Mouse (Mus musculus): Measurements from ENCODE around the gene Rapgef6.

Gene Rapgef6

DNA sequence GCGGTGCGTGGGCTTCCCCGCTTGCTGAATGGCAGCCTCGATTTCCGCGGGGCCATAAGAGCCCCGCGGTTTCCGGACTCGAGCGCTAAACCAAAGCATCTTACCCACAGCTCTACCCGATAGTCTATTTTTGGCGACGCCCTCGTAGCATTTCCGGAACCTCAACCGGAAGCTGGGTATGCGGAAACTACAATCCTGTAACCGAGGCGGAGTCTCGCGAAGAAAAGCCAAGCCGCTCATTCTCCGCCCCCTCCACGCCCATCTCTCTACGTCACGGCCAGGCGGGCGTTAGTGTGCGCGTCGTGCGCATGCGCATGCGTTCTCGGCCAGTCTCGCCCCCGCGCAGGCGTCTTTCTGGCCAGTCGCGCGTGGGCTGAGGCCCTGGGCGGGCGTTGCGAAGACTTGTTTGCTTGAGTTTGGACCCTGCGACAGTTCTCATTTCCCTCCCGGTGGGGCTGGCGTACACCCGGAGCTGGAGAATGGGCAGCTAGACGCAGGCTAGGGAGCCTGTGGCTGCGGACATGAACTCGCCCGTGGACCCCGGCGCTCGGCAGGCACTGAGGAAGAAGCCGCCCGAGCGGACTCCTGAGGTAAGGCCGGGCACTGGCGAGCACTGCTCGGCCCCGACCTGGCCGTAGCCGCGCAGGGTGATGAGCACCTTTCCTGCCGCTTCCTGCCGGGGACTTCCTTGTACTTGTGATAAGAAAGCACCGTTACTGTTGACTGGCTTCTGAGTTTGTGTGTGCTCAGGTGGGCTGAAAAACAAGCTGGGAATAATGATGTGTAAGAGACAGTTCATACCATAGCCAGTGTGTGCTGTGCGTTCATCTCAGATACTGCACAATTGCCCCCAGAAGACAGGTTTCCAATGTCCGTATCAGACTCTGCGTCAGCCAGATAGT, at the start of gene Rapgef6:
TSS of gene Rapgef6 (plus strand) at position 319 of the 902 bp plus-strand sequence.
- DNase-seq (ENCODE audit: low read depth, low spot score): peak; percentile 99

GRCm38 (mm10) chr11:54478414-54478813, 44.2 kb upstream of the Rapgef6 start:
- peak; percentile 66 for DNase-seq (ENCODE audit: low read depth, low spot score)

GRCm38 (mm10) chr11:54486041-54486440, 36.6 kb upstream of the Rapgef6 start:
- no peak for DNase-seq (ENCODE audit: low read depth, low spot score)

DNA sequence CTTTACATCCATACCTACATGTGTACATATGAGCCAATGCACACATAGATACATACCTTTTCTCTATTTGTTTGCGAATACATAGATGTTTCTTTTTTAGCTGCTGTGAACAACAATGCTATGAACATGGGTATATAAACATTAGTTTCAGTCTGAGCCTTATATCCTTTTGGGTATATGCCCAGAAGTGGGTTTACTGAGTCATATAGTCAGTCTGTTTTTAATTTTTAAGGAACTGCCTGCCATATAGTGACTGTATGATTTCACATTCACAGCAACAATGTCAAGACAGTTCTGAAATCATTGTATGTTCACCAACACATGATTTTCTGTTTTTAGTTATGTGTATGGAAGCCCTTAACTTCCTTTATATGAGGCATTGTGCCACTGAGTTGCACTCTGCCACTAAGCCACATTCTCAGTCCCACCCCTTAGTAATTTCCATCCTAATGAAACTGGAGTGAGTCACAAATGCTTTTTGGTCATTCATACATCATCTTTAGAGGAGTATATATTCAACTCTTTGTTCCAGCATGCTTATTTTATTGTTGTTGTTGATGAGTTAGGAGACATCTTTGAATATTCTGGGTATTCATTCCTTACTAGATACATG, 30.6 kb upstream of the Rapgef6 start:
- DNase-seq (ENCODE audit: low read depth, low spot score): no peak

DNA sequence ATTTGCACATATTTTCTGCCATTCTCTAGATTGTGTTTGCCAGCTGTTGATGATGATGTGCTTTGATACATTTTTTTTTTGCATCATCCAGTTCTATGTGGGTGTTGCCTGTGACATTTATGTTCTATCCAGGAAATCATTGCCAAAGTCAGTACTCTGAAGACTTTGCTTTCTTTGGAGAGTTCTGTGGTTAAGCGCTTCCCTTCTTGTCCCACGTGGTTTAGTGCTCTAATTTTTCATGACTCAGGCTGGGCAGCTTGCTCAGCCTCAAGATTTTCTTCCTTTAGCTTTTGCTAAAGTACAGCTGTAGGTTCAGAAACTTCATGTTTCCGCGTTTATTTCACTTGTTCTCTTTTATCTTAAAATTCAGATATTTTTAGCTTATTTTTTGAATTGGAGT, 30.1 kb upstream of the Rapgef6 start:
- no peak for DNase-seq (ENCODE audit: low read depth, low spot score)

GRCm38 (mm10) chr11:54499838-54500237, 22.8 kb upstream of the Rapgef6 start:
- DNase-seq (ENCODE audit: low read depth, low spot score): no peak

- no peak for DNase-seq (ENCODE audit: low read depth, low spot score)
Observed at GRCm38 (mm10) chr11:54502546-54503245, 20.0 kb upstream of the Rapgef6 start.

DNA sequence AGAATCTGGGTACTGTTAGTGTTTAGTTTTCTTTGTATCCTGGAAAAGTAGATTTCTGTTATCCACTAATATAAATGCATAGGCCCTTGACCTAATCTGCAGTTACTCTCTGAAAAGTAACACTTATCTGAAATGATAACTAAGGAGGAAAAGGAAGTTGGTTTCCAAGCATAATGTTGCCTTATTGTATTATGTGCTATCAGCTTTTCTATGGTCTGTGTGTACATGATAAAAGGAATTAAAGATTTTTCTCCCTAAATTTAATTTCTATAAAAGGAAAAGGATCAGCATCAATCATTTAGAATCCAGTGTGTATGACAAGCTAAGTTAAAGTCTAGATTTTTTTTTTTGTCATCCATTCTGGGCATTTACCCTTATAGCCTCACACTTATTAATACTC, 9.1 kb upstream of the Rapgef6 start:
- no peak for DNase-seq (ENCODE audit: low read depth, low spot score)

DNA sequence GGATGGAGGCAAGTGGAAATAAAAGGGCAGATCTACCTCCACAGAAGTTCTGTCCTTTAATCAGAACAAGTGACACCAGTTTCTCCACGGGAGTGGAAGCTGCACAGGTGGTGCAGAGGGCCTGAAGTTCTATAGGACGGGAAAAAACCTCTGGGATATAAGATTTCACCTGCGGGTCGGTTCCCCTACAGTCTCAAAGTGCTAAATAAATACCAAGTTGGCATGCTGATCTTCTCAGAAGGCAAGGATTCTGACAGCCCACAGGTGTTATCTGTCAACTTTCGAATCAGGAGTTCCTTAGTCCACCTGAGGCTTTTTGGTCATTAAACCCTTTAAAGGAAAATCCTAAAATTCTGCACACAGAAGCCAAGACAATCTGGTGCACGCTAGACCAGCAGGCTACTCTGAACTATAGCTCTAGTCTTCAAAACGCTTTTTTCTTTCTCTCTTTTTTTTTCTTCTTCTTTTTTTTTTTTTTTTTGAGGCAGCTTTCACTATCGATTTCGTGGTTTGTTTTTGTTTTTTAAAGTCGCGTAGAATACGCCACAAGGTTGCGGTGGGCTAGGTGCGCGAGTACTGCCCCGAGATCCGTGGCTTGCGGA, 619 bp upstream of the Rapgef6 start:
- no peak for DNase-seq (ENCODE audit: low read depth, low spot score)

DNA sequence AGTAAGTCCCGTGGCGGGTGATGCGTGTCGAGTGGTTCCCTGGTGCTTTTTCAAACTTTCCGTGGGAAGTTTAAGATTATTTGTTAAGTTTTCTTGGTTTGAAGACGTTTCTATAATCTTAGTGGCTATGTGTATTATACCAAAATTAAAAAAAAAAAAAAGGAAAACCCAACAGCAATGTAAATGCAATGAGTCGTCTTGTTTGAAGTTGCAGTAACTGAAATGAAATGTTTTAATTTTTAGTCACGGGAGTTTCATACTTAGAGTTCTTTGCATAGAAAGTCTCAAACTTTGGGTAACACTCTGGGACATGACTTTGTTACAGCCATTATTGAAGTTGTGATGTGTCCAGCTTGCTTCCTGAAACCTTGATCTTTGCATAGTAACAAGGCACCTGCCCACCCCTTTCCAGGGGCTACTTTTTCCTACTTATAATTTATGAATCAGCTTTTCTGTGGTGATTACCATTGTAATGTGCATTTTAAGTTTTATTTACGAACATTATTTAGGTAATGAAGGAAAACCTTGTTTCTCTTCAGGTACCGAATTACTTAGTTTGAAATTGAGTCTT, 869 bp downstream of the Rapgef6 start:
- no peak for DNase-seq (ENCODE audit: low read depth, low spot score)

- no peak for DNase-seq (ENCODE audit: low read depth, low spot score)
Observed at GRCm38 (mm10) chr11:54528002-54528401, 5.4 kb downstream of the Rapgef6 start.

DNA sequence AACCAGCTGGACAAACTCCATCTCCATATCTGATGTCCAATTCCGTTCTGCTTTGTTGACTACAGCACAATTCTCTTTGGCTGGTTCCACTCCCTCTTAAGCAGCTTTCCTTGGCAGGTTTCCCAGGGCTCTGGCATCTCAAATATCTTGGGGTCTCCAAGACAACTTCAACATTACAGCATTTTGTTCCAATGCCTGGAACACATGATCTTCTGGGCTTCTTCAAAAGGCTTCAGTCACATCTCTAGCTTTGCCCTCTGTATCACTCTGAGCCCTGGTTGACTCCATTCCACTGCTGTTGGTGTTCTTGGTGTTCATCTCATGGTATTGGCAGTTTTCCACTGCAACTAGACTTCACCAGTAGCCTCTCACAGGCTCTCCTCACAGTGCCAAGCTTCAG, 7.7 kb downstream of the Rapgef6 start:
- no peak for DNase-seq (ENCODE audit: low read depth, low spot score)

- DNase-seq (ENCODE audit: low read depth, low spot score): no peak
Observed at GRCm38 (mm10) chr11:54530916-54531315, 8.3 kb downstream of the Rapgef6 start.

DNA sequence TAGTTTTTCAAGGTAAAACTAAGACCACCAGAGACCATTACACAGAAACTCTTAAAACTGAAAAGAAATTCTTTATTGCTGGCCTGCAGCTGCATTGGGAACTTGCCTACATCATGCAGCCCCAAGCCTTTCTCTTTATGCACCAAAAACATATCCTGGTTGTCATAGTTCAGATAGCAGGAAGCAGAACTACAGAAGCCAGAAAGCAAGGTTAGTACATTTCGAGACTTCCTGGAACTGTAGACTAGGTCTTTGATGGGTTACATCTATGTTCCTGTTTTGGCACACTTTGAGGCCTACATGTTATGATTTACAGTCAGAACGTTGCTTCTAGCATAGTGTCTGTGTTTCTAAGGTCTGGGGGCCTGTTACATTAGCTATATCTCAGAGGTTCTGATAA, 11.2 kb downstream of the Rapgef6 start:
- no peak for DNase-seq (ENCODE audit: low read depth, low spot score)

- peak; percentile 68 for DNase-seq (ENCODE audit: low read depth, low spot score)
Observed at GRCm38 (mm10) chr11:54534871-54535270, 12.2 kb downstream of the Rapgef6 start.

DNA sequence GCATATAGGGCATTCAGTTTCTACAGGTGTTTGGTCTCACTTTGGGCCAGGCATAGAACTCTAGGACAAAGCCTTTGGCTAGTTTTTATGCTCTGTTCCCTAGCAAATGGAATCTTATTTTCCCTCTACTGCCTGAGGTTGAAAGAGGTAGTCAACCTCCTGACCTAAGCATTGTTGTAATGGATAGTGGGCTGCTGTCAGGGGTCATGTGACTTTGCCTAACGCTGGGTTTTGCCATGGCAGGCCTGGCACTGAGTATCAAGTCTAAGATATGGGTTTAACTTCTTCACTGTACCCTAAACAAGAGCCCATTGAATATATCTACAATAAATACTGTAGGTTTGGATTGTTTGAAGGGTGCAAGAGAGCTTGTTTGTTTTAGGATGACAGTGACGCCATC, 16.4 kb downstream of the Rapgef6 start:
- DNase-seq (ENCODE audit: low read depth, low spot score): no peak

- no peak for DNase-seq (ENCODE audit: low read depth, low spot score)
Observed at GRCm38 (mm10) chr11:54539486-54539885, 16.8 kb downstream of the Rapgef6 start.

DNA sequence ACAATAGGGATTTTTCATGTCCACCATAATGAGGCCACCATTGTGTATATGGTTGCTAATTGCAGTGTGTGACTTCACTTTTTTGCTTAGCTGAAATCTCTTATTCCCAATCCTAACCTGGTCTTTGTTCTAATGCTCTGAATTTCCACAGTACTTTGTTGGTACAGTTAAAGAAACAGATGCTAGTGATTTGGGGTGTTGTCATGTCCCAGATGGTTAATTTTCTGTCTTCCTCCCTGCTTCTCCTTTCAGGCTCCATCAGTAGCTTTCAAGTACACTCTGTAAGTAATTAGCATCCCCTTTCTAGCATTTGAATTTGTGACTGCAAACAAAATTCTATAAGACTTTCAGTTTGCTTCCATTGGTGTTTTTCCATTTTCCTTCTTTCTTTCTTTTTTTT, 17.7 kb downstream of the Rapgef6 start:
- no peak for DNase-seq (ENCODE audit: low read depth, low spot score)

DNA sequence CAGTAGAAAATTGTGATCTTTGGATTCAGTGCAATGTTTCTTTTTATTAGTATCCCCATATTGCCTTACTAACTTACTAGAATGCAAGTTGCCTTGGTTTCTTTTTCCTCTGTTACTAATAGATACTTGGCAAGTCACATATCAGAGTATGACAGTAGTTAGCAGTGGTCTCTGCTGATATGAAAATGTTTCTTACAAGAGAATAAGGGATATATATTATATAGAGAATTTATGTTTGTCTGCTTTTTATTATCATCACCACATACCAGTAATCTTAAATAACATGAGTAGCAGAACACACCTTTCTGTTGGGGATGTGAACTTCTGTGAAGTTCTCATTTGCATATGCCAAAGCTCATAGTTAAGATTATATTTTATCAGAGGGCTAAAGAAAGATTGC, 19.8 kb downstream of the Rapgef6 start:
- no peak for DNase-seq (ENCODE audit: low read depth, low spot score)

GRCm38 (mm10) chr11:54554970-54555369, 32.3 kb downstream of the Rapgef6 start:
- no peak for DNase-seq (ENCODE audit: low read depth, low spot score)

DNA sequence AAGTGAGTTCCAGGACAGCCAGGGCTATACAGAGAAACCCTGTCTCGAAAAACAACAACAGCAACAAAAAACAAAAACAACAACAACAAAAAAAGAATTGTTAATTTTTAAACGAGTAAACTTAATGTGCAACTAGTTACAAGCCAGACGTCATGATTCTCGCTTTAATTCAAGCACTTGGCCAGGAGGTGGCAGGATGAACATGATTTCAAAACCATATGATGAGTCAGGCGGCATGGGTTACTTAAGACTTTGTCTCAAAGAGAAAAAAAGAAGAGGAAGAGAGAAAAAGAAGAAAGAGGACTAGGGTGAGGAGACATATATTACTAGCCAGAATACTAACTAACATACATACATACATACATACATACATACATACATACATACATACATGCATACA, 40.1 kb downstream of the Rapgef6 start:
- DNase-seq (ENCODE audit: low read depth, low spot score): peak; percentile 29

DNA sequence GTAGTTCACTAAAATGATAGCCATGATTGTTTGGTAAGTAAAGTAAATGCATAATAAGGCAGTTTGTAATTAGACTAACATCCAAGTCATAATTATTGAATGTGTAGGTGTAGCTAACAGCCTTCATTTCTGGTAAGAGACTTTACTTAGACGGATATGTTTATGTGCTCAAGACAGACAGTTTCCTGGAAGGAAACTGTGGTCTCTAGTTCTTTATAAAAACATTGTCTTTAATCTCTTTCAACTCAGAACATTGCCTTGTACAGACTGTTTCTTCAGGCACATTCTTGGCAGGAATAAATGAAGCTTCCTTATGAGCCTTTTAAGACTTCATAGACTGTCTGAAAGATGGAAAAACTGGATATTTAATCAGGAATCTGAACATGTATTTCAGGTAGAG, 45.3 kb downstream of the Rapgef6 start:
- DNase-seq (ENCODE audit: low read depth, low spot score): no peak

Data from ES-CJ7 (cell line).